Mouse (Mus musculus) megakaryocyte, embryonic 14.5 days (primary cell): ENCODE results near the gene Gas2l2.

ENCODE experiments used
- FLI1 ChIP-seq: IDR thresholded peaks from 2 replicates; pipeline ENCODE4 v1.6.1; 2012; ENCODE audit warnings: low read length, inconsistent platforms, mixed read lengths
- GATA1 ChIP-seq: IDR thresholded peaks from 3 replicates; pipeline ENCODE4 v1.6.1; 2012; ENCODE audit warnings: mixed read lengths, low read length, inconsistent platforms, borderline replicate concordance

DNA sequence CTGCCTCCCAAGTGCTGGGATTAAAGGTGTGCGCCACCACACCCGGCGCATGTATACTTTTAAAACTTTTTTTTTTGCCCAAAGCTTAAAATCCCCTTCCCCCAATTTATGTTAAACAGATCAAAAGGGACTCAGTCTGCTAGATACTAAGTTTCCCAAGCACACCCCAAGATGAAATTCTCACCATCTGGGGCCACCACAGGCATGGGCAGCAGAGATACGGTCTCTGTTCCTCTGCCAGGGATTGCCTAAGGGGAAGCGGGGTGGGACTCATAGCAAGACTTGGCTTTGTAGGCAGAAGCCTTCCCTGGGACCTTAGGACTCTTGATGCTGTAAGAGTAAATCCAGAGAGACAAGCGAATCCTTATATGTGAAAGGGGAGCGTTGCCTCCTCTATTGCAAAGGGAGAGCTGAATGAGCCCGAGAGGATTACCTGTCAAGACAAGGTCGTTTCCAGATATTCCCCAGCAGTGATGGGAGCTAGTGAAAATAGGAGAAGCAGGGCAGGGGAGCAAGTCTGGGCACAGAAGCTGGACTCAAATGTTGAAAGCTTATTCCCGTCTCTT lies 32.3 kb upstream of the Gas2l2 start:
- TF ChIP-seq GATA1 (no peak), FLI1 (no peak)
